Mouse (Mus musculus): ENCODE results near the gene Gpr161.
A peak's percentile ranks its signal among the peaks of the same experiment; 100 is the strongest.

The Gpr161 gene

DNA sequence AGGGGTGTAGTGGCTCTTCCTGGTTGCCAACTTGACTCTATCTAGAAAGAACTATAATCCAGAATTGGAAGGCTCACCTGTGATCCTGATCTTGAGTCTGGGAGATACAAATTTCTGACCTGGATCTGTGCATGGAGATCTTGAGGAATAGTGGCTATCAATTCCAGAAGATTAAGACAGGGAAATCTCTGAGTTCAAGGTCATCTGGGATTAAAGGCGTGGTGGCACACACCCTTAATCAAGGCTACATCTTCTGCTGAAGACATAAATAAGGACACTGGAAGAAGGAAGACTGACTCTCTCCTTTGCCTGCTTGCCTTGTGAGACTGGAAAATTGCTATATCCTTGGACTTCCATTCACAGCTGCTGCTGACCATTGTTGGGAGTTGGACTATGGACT lies at the start of gene Gpr161:
Gene Gpr161 (plus strand): TSS at position 301 of the 400 bp plus-strand sequence.
- no peak for DNase-seq (ENCODE audit: low spot score in 2 of 2)

DNA sequence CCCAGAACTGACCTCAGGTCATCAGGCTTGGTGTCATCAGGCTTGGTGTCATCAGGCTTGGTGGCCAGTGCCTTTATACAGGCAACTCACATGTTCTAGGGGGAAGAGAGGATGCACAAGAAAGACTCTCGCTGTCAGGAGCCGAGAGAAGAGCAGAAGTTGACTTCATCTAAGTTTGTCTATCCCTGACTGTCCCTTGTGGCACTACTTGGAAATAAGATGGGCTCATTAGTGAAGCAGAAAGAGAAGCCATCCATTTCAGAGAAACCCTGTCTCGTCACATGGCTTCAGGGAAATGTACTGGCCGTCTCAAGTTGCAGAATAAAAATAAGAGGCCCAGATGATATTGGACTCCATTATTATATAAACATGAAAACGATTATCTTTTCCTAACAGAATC lies 49.0 kb upstream of the Gpr161 start:
- DNase-seq (ENCODE audit: low spot score in 2 of 2) = no peak

DNA sequence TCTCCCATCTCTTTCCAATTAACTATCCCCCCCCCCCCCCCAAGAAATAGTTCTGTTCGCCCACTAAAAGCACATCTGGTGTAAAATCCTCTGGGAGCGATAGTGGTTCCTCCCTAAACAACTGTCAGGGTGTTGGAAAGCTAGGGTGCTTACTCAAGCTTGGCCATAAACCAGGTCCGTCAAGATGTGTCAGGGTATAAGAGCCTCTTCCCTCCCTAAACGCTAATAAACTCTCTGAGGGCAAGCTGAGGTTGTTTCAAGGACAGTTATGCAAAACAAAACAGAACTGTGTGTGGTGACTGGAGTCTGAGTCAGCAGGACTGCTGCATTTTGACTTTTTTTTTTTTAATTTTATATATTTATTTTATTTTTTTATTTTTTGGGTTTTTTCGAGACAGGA lies 48.5 kb upstream of the Gpr161 start:
- DNase-seq (ENCODE audit: low spot score in 2 of 2) = no peak

- DNase-seq (ENCODE audit: low spot score in 2 of 2) = no peak
Observed at GRCm38 (mm10) chr1:165247788-165248187, 47.8 kb upstream of the Gpr161 start.

GRCm38 (mm10) chr1:165248842-165249241 lies 46.7 kb upstream of the Gpr161 start:
- no peak for DNase-seq (ENCODE audit: low spot score in 2 of 2)

DNA sequence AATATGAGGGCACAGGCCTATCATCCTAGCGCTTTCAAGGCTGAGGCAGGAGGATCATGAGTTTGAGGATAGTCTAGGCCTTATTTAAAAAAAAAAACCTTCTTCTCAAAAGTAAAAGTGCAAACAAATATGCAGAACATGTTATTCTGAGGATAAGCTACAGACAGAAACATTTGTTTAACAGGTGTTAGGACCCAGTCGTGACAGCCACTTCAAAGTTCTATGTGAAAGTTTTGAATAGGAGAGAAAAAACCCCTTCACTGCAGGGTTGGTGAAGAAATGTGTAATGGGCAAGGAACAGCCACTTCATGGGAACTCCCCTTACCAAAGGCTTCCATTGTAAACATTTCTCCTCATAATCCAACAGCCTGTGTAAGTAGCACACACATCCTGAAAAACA lies 45.0 kb upstream of the Gpr161 start:
- no peak for DNase-seq (ENCODE audit: low spot score in 2 of 2)

GRCm38 (mm10) chr1:165252027-165252671 lies 43.4 kb upstream of the Gpr161 start:
- DNase-seq (ENCODE audit: low spot score in 2 of 2) = peak in 1 of 2 experiments; percentile 71

GRCm38 (mm10) chr1:165274946-165275345 lies 20.6 kb upstream of the Gpr161 start:
- no peak for DNase-seq (ENCODE audit: low spot score in 2 of 2)

GRCm38 (mm10) chr1:165280741-165281140 lies 14.8 kb upstream of the Gpr161 start:
- no peak for DNase-seq (ENCODE audit: low spot score in 2 of 2)

- peak; percentile 78 to 82 for DNase-seq (ENCODE audit: low spot score in 2 of 2)
Observed at GRCm38 (mm10) chr1:165281351-165282221, 14.0 kb upstream of the Gpr161 start.

DNA sequence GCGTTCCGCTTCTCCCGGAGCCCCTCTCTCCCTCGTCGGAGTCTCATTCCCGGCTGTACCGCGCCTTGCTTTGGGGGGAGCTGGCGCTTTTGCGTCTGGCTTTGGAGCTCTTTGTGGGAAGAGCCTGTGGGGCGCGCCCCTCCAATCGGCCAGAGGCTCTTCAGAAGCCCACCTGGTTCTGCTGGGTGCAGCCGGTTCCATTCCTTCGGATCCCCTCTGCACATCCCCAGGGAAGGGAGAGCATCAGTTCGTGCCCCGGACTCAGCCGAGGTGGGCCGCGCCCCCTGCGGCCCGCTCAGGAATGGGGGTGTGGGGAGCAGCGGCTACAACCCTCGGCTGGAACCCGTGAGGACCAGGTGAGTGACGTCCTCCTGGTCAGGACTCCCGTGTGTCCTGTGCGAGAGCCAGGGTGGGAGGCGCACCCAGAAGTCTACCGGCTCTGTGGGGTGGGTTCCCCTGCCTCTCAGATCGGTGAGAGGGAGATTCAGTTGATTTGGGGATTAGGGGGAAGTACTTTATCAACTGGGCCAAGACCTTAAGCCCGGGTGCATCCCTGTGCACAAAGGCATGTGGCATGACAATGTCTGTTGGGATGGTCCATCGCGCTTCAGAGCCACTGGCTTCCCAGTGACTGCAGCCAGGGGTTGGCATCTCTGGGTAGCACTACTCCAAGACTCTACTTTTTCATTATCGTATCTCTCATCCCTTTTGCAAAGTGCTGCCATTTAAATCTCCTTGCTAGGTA lies 13.2 kb upstream of the Gpr161 start:
- DNase-seq (ENCODE audit: low spot score in 2 of 2) = no peak

DNA sequence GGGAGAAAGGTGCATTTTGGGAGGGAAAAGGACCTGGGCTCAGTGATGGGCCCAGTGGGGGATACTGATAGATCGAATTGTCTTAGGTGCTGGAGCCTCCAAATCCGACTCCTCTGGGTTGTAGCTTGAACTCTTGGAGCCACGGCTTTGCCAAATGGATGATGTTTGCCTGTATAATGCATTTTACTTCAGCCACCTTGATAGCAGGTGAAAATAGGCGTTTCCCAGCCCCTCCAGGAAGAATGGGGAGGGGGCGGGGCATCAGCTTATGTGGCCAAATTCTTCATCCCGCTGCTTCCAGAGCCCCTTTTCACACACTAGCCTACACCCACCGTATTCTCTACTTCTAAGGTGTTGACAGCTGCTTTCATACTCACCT lies 12.6 kb upstream of the Gpr161 start:
- DNase-seq (ENCODE audit: low spot score in 2 of 2) = no peak

- DNase-seq (ENCODE audit: low spot score in 2 of 2) = no peak
Observed at GRCm38 (mm10) chr1:165284096-165284495, 11.5 kb upstream of the Gpr161 start.

GRCm38 (mm10) chr1:165288165-165288564 lies 7.4 kb upstream of the Gpr161 start:
- no peak for DNase-seq (ENCODE audit: low spot score in 2 of 2)

DNA sequence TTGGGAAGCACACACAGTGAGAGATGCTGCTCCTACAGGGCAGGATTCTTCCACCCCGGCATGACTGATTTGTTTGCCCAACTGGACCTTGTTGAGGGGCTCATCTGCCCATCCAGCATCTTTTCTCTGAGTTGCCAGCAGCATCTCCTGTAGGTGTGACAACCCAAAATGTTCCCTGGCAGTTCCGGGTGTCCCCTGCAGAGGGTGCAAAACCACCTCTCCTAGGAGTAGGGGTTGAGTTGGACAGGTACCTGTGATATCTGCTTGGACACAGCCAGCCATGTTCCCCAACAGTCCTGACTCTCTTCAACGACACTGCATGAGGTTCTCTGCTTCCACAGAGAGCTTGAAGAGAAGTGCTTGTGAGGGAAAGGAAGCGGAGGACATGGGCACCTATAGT lies 5.8 kb upstream of the Gpr161 start:
- no peak for DNase-seq (ENCODE audit: low spot score in 2 of 2)

GRCm38 (mm10) chr1:165291606-165292005 lies 4.0 kb upstream of the Gpr161 start:
- DNase-seq (ENCODE audit: low spot score in 2 of 2) = no peak

DNA sequence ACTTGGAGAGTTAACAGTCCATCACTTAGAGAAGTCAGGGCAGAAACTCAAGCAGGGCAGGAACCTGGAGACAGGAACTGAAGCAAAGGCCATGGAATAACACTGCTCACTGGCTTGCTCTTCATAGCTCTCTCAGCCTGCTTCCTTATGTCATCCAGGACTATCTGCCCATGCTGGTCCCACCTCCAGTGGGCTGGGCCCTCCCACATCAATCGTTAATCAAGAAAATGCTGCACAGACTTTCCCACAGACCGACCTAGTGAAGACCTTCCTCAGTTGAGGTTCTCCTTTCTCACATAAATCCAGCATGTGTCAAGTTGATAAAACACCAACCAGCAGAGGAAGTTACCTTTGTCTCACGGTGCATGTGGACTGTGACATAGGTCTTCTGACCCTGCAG lies 5.5 kb downstream of the Gpr161 start:
- DNase-seq (ENCODE audit: low spot score in 2 of 2) = no peak

DNA sequence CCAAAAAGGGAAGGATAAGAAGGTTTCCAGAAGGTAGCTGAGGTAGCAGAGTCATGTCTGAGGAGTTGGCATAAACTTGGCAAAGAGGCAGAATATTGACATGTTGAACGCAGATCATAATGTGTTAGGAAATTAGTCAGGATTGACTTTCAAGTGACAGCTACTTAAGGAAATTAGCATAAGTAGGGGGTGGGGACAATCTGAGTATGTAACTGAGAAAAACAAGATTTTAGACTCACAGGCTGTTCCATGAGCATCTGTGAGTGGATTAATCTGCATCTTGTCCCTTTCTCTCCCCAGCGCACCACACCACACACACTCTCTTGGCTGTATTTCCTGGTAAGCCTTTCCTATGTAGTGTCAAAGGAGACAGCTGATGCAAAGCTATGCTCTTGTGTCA lies 6.0 kb downstream of the Gpr161 start:
- DNase-seq (ENCODE audit: low spot score in 2 of 2) = no peak

- peak; percentile 57 to 70 for DNase-seq (ENCODE audit: low spot score in 2 of 2)
Observed at GRCm38 (mm10) chr1:165302455-165303208, 7.0 kb downstream of the Gpr161 start.

- no peak for DNase-seq (ENCODE audit: low spot score in 2 of 2)
Observed at GRCm38 (mm10) chr1:165303209-165303608, 7.6 kb downstream of the Gpr161 start.

DNA sequence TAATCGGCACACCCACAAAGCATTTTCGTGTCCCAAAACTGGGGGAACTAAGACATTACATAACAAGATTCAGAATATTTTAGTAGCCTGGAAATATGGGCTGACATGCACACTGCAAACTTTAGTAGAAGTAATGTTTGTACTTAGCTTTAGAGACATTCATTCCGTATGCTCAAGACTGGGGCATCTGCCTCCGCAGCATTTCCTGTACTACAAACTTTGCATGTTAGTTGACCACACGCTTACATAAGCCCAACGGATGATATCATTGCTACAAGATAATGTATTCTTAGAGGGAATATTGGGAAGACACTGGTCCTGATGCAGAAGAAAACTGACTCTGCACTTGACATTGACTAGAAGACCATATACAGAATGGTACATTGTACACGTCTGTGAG lies 8.8 kb downstream of the Gpr161 start:
- no peak for DNase-seq (ENCODE audit: low spot score in 2 of 2)

GRCm38 (mm10) chr1:165308180-165308579 lies 12.6 kb downstream of the Gpr161 start:
- no peak for DNase-seq (ENCODE audit: low spot score in 2 of 2)
